Mouse (Mus musculus) right cerebral cortex, adult 2 months (tissue): ENCODE data around the gene Leo1.
"Not testable (repeated sequence)": the region's sequence is repeated elsewhere in the genome, so short reads cannot be mapped to it uniquely, and the experiment has no call there.

Experiments
- DNase-seq, 2 experiments: peaks; one replicate each; pipeline ENCODE4 v3.0.0; 2021 to 2022; ENCODE audit warnings: low spot score in 2 of 2

Leo1 gene

DNA sequence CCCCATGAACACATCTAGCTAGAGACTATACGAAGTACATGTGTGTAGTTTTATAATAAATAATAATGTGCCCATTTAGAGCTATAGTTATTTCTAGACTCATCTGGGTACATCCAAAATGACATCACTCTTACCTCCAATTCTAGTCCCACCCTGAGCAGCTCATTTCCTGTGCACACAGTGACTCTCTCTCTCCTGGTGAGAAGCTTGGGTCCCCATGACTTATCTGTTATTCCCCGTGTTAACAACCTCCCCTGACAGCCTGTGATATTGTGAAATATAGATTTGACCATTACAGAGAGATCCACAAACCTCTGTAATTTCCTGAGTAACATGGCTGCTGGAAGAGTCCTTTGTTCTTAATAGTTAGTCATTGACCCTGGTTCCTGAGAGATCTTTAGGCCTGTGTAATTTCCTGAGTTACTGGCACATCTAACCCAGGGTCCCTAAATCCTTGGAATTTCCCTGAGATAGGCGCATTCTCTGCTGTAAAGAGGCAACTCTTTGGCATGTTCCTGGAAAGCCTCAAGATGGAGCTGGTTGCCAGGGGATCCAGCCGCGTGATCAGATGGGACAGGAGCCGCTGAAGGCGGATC is 15.4 kb upstream of the Leo1 start:
- DNase-seq = no peak

DNA sequence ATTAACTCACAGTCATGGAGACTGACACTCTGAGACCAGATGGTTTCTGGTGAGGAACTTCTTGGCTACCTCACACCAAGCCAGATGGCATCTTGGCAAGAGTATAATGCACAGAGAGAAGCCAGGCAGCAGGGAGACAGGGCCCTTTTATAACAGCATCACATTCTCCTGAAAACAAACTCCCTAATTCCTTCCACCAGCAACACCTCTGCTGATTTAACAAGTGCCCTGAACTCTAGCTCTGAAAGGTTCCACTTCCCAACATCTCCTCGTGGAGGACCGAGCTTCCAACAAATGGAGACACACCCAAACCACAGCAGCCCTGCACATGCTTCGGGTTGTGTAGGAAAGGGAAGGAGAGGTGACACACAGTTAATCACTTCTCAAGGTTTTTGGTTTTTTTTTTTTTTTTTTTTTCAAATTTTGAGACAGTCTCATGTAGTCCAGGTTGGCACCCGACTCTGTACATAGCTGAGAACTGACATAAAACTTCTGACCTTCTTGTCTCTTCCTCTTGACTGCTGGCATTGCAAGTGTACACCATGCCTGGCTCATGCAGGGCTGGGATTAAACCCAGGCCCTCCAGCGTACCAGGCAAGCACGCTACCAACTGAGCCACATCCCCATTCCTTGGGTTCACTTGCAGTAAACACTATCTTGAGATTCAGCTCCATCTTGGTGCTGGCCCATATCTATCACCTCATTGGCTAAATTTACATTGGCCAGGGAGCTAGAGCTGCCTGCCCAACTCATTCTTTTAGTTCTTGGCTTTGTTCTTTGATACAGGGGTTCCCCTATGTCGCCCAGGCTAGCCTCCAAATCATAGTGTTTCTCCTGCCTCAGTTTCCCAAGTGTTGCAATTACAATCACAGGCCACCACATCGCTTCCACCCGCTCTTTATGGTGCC is 13.7 kb upstream of the Leo1 start:
- DNase-seq = peak in 1 of 2 experiments; percentile 29

DNA sequence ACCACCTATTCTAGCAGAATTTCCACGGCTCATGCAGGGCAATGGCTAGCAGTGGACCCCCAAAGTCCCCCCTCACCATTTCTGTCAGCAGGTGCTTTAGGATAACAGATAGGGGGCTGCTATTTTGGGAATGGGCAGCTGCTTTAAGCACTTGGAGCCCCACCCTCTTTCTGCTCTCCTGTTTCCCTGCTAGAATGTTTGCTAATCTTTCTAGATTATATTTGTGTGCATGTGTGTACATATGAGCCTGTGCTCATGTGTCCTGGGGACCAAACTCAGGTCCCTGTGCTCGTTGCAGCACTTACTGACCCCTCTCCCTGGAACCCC is 13.1 kb upstream of the Leo1 start:
- no peak for DNase-seq

DNA sequence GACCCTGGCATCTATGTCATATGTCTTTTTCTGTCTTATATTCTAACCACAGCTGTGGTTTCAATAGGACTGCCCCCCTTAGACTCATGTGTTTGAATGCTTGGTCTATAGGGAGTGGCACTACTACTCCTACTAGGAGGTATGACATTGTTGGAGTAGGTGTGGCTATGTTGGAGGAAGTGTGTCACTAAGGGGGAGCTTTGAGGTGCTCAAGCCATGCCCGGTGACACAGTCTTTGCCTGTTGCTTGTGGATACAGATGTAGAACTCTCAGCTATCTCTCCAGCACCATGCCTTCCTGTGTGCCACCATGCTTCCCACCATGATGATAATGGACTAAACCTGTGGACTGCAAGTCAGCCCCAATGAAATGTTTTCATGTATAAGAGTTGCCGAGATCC is 12.3 kb upstream of the Leo1 start:
- DNase-seq = no peak

DNA sequence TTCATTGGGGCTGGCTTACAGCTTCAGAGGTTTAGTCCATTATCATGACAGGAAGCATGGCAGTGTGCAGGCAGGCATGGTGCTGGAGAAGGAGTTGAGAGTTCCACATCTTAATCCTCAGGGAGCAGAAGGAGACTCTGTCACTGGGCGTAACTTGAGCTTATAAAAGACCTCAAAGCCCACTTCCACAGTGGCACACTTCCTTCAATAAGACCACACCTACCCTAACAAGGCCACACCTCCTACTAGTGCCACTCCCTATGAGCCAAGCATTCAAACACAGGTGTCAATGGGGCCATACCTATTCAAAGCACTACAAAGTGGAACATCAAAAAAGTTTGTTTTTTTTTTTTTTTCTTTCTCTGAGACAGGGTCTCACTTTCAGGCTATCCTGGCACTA is 11.7 kb upstream of the Leo1 start:
- DNase-seq = no peak

DNA sequence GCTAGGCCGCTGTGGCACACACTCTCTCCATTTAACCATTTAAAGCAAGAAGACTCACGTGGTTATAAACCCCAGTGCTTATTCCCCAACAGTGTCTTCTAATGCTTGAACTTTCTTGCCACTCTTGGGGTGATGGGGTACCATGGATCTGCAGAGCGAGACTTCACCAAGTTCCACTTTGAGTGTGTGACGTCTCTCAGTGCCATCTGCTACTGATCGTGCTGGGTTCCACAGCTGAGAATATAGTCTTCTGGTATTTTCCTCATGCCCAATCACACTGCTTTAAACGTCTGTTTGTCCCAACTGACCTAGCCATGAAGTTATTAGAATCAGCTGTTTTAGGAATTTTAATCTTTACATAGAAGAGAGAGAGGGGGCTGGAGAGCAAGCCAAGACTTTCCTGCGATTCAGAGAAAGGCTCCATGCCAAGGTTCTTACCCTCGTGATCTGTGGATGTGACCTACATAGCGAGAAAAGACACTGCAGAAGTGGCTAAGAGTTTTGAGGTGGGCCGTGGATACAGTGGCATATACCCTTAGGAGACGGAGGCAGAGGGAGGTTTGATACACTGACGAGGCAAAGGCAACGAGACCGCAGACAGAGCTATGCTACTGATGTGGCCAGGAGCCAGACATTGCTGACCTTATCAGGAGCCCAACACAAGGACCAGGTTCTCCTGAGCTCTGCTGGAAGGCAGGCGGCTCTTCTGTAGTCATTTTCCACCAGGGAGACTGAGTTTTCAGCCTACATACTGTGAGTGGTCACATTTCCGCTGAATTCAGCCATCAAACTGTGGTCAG is 10.3 kb upstream of the Leo1 start:
- peak; percentile 18 to 25 for DNase-seq

DNA sequence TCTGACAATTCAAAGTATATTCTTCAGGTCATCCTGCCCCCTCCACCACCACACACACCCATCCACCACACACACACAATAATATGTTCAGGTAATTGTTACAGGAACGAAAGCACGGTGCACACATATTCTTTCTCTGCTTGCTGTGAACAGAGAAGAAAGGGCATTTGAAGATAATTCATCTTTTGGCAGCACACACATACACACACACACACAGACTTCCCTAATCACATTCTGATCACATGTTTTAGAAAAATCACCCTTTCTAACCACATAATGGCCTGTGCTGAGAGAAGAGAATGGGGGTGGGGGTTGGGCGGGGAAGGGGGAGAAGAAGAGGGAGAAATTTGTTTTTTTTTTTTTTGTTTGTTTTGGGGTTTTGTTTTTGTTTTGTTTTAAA is 8.6 kb upstream of the Leo1 start:
- no peak for DNase-seq

DNA sequence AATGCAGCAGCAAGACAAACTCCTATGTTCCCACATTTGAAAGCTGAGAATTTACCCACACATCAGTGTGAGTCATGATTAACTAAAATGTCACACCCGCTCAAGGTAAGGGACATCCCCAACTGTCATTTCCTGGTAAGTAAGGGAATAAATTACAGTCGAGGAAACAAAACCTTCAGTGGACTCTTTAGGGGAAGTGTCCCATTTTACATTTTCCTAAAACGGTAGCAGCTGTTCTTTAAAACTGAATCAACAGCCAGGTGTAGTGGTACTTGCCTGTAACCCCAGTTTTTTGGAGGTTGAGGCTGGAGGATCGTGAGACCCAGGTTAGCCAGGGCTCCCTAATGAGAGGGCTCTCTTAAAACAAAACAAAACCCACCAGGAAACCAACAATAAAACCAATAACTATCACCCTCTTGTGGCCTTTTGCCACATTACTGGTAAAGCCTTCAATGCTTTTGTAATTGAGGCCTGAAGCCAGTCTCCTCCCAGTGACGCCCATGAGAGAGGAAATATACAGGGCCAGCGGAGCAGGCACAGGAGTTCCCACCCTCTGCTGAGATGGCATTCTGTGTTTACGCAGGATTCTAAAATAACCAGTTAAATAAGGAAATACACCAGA is 7.0 kb upstream of the Leo1 start:
- DNase-seq = peak; percentile 19 to 23

DNA sequence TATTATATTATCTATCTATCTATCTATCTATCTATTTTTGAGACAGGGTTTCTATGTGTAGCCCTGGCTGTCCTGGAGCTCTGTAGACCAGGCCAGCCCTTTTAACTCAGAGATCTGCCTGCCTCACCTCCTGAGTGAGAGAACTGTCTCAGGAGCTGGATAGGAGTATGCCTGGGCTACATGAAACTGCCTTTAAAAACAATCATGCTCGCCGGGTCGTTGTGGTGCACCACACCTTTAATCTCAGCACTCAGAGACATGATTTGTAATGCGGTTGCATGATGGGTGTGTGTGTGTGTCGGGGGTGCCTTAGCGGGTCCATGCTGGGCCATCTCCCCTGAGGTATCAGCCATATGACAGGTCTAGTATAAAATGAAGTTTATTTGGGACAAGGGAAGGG is 6.5 kb upstream of the Leo1 start:
- no peak for DNase-seq

DNA sequence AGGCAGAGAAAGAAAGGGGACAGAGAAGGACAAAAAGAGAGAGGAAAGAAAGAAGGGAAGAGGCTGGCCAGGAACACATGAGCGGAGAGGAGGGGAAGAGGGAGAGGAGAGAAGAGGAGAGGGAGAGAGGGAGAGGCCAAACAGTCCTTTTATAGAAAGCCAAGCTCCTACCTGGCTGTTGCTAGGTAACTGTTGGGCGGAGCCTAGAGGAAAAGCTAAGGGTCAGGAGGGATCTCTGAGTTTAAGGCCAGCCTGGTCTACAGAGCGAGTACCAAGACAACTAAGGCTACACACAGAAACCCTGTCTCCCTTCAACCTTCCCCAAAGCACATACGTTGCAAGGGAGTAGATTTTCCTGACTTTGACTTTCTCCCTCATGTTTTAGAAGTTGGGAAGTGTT is 6.0 kb upstream of the Leo1 start:
- no peak for DNase-seq

DNA sequence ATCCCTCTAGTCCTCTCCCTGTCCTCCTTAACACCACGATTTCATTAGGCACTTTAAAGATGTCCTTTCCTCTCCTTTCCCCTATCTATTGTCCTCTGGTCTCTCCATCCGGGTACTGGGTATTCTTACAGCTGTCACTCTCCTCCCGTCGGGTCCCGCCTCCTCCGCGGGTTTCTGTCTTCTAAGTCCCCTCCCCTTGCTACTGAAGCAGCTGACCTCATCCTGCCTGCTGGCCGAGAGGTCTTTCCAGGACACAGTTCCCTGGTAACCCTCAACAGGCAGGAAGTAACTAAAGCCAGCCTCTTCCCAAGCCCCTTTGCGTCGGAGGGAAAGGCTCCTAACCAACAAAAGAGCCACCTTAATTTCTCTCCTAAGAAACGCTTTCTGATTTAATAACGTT is 5.4 kb upstream of the Leo1 start:
- DNase-seq = peak; percentile 27 to 29

DNA sequence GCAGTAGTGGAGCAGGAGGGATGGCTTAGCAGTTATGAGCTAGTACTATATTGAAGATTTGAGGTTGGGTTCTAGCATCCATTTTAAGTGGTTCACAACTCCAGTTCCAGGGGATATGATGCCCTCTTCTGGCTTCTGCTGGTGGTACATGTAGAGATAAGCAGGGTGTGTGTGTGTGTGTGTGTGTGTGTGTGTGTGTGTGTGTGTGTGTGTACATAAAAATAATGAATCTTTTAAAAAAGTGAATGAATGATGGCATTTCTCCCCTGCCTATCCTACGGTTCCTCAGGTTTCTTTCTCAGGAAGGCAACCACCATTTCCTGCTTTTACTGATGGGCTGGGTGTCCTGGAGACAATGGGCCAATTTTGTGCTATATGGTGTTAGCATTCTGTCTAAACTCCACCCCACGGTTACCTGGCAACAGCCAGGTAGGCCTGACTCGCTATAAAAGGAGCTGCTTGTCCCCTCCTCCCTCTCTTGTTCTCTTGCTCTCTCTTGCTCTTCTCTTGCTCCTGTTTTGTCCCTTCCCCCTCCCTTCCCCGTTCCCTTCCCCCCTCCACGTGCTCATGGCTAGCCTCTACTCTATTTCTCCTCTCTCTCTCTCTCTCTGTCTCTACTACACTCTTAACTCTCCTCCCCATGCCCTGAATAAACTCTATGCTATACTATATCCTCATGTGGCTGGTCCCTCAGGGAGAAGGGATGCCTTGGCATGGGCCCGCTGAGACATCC is 3.5 kb upstream of the Leo1 start:
- DNase-seq = peak; percentile 14 to 20

DNA sequence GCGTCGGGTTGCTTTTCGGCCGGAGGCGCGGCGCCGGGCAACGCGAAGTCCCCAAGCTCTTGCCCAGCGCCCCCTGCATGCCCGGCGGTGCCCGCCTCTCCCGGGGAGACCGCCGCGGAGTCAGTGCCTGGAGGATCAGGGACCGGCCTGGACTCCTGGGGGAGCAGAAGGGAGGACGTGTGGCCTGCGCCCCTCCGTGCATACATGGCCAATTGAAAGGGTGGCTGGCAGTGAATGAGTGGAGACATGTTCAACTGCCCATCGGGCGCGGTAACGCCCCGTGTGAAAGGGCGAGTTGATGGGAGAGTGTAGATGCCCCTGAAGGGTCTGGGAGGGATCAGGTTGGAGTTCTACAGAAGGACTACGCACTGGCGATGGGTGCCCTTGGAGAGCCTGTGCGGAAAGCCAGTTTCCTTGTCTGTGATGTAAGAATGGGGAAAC is 387 bp downstream of the Leo1 start:
- DNase-seq = no peak

DNA sequence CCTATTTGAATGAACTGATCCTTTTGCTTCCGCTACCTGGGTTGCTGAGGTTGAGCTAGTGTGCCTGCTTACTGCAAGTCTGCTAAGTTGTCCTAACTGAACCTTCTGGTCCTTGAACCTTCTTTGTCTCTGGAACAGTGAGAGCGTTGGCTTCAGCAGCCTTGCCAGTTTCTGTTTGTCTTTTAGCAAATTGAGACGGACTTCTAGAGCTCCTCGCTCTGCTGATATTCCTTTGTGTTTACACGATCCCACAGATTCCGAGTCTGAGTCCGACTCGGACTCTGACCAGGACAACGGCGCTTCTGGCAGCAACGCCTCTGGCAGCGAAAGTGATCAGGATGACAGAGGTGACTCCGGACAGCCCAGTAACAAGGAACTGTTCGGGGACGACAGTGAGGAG is 3.7 kb downstream of the Leo1 start:
- no peak for DNase-seq

DNA sequence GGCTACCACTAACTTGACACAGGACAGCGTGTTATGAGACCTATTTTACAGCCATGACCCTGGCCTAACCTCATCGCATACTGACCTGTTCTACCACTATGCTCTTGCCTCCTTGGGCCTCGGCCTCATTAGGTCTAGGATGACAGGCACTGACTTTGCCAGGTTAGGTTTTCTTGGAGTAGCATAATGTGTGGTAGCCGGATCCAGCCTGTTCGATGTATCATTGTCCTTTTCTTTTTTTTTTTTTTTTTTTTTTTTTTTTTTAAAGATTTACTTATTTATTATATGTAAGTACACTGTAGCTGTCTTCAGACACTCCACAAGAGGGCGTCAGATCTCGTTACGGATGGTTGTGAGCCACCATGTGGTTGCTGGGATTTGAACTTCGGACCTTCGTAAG is 5.2 kb downstream of the Leo1 start:
- not testable (repeated sequence) for DNase-seq

DNA sequence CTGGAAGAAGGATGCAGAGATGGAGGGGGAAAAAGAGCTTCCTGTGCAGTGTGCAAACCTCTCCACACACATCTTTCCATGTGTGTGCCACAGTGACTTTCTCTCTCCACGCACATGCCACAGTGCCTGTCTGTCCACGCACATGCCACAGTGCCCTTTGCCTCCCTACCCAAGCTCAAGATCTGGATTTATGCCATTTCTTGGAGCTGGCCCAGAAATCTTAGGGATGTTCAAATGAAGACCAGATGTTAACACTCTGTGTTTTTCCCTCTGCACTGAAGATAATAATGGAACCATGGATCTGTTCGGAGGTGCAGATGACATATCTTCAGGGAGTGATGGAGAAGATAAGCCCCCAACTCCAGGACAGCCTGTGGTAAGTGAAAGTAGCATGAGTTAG is 6.7 kb downstream of the Leo1 start:
- DNase-seq = no peak

DNA sequence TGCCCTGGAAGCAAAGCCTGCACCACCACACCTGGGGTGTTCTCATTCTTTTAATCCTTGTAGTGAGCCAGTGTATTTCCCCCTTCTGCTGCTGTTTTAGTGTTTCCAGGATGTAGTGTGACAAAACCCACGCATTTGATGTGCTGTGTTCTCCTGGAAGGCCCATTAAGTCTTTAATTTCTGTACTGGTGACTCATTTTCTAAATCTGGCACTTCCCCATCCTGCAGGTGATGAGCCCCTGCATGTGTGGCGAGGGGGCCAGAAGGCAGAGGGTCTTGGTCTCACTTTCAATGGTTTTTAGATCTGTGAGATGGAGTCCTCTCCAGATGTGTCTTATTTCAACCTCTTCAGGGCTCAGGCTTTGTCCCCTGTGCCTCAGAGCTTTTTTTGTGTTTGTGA is 12.7 kb downstream of the Leo1 start:
- DNase-seq = no peak

DNA sequence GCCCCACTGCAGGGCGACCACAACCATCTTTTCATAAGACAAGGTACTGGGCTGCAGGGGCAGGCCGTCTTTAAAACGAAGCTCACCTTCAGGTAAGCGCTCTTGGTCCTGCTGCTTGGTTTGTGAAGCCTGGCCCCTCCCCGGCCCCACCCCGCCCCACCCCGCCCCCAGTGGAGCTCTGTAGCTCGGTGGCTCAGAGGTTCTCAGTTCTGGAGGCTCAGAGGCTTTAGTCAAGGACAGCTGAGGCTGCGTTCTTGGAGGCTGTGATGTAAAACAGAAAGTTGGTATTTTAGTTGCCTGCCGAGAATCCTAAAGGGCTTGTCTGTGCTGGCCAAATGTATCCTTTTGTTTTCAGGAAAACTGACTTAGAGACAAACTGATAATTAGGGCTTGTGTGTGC is 14.4 kb downstream of the Leo1 start:
- no peak for DNase-seq

DNA sequence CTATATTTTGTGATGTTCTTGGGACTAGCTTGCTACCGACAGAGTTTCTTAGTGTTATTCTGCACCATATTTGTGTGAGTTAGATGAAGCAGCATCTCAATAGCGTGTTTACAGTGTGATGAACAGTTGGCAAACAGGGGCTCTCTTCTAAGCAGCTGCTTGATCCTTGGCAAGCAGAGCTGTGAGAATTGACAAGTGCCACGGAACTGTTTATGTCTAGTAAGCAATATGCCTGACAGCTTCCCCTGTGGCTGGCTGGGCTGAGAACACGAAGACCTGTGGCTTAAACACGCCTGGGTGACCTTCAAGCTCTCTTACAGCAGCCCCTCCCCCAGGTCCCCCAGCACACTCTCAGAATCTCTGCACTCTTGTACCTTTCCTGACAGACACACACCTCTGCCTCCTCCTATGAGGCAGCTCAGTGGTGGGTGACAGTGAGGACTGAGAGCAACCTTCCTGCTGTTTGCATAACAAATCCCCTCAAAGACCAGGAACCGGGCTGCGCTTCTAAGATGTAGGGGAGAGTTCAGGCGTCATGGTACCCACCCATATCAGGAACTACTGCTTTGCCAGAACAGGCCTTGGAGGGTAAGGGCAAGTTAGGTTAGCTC is 21.8 kb downstream of the Leo1 start:
- DNase-seq = no peak

DNA sequence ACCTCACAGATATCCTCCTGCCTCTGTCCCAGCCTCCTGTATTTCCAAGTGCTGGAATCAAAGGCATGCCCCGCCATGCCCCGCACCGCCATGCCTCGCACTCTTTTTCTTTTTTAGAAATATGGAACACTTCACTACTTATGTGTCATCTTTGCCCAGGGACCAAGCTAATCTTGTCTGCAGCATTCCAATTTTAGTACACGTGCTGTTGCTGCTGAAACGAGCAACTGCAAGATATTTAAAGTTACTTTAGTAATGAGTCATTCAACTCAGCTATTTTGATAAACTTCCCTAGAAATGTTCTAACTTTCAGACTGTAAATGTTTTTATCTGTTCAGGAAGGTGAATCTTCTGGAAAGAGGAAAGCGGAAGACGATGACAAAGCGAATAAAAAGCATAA is 24.5 kb downstream of the Leo1 start:
- peak; percentile 31 to 45 for DNase-seq

DNA sequence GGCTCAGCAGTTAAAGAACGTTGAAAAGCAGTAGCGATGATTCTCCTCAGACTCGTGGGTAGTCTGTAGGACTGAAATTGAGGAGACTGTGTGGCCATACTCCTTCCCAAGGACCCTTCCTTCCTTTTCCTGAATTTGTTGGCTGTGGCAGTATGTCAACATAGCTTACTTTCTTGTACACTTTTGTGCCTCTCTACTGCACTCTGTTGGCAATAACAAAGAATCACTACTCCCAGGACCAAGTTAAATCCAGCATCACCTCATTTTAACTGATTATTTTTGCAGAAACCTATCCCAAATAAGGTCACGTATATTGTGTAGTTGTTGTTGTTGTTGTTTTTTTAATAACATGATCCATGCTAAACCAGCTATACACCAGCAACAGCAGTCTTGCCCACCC is 25.3 kb downstream of the Leo1 start:
- DNase-seq = no peak
